Mouse (Mus musculus) embryo, embryonic 9.5 days (tissue): ENCODE data around the gene CK137956.

Experiments used
- DNase-seq: peaks from one replicate; pipeline ENCODE4 v3.0.0-alpha.2; 2017; ENCODE audit errors: extremely low spot score

The CK137956 gene

GRCm38 (mm10) chr4:127970901-127971868 is at the start of gene CK137956:
TSS of gene CK137956 (minus strand) at chr4:127970951.
- peak; percentile 22 for DNase-seq

DNA sequence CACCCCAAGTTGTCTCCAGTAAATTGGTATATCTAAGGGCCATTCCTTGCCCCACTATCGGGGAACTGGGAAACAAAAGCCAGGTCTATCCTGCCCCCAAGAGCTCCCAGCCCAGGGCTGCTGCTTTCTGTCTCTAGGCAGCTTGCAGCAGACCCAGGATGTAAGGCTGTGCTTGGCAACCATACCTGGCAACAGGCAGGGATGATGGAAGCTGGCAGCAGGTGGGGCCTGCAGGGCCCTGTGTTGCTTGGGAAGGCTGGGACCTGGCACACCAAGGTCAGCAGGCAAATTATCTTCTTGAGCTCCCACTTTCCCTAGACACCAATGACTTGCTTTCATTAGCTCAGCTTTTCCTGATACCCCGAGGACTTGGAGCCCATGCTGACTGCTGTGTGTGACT is 48.7 kb upstream of the CK137956 start:
- no peak for DNase-seq

GRCm38 (mm10) chr4:128004797-128005452 is 34.2 kb upstream of the CK137956 start:
- DNase-seq, result no peak

- no peak for DNase-seq
Measured at GRCm38 (mm10) chr4:128002638-128003101, 31.9 kb upstream of the CK137956 start.

- DNase-seq, result no peak
Measured at GRCm38 (mm10) chr4:127999281-127999680, 28.5 kb upstream of the CK137956 start.

GRCm38 (mm10) chr4:127989347-127989995 is 18.7 kb upstream of the CK137956 start:
- DNase-seq, result peak; percentile 41

- peak; percentile 8 for DNase-seq
Measured at GRCm38 (mm10) chr4:127988526-127989180, 17.9 kb upstream of the CK137956 start.

DNA sequence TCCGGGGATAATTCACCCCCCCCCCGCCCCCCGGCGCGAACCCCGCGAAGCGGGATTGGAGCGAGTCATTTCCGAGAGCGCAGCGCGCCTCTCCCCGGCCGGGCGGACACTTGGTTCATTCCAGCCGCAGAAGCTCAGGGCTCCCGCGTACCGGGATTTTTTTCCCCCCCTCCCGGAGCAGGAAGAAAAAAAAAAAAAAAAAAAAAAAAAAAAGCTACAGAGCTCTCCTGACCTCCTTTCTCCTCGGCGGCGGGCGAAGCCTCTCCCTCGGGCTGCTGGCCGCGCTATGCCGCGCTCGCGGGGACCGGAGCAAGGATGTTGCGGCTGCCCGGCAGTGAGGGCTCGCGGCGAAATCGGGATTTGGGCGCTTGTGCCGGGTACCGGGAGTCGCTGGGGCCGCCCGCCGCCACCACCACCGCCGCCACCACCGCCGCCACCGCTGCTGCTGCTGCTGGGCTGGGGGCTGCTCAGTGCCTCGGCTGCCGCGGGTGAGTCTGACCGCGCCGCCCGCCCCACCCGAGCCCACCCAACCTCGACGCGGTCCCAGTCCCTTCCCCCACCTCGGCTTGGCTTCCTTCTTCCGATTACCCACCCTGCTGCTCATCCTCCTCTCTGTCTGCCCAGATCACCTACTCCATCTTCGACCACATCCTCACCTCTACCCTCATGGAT is 17.2 kb upstream of the CK137956 start, which contains the start of gene Csmd2:
Csmd2 (plus strand) TSS at position 74 of the 672 bp plus-strand sequence.
- DNase-seq, result peak; percentile 45

- DNase-seq, result peak; percentile 25
Measured at GRCm38 (mm10) chr4:127987270-127987669, 16.5 kb upstream of the CK137956 start.

DNA sequence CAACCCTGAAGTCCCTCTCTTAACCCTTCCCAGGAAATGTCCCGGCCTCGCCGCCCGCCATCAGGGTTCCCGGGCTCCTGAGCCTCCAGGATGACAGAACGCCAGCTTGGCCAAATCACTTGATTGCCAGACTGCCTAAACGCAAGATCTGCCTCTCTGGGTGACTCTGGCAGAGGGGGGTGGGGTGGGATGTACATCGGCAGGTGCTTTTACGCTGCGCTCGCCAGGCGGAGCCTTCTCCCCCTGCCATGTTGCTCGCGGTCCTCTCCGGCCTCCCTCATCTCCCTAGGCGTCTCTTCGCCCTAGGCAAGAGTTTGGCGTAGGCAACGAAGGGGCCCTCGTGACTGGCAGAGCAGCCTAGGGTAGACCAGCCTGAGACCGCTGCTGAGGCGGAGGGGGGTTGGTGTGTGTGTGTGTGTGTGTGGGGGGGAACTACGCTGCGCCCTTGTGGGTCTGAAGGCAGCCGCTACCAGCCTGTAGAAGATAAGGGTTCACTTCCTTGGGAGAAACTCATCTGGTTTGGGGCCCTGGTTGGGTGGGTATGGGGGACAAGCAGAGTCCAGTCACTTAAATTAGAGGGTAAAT is 15.8 kb upstream of the CK137956 start:
- peak; percentile 31 for DNase-seq

- DNase-seq, result no peak
Measured at GRCm38 (mm10) chr4:127985874-127986273, 15.1 kb upstream of the CK137956 start.

DNA sequence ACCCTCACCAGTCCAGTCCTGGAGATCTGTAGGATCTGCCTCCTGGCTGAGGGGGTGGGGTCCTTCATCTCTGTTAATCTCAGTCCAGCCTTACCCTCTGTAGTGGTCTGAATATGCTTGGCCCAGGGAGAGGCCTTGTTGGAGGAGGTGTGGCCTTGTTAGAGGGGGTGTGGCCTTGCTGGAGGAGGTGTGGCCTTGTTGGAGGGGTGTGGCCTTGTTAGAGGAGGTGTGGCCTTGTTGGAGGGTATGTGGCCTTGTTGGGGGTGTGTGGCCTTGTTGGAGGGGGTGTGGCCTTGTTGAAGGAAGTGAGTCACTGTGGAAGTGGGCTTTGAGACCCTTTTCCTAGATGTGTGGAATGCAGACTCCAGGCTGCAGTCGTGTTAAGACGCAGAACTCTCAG is 13.7 kb upstream of the CK137956 start:
- no peak for DNase-seq

GRCm38 (mm10) chr4:127981125-127981524 is 10.4 kb upstream of the CK137956 start:
- DNase-seq, result no peak

GRCm38 (mm10) chr4:127972976-127973375 is 2.2 kb upstream of the CK137956 start:
- DNase-seq, result no peak

- peak; percentile 58 for DNase-seq
Measured at GRCm38 (mm10) chr4:127970018-127970421, 731 bp downstream of the CK137956 start.

GRCm38 (mm10) chr4:127969101-127969500 is 1.6 kb downstream of the CK137956 start:
- no peak for DNase-seq

- peak; percentile 8 for DNase-seq
Measured at GRCm38 (mm10) chr4:127953006-127953710, 17.6 kb downstream of the CK137956 start.

DNA sequence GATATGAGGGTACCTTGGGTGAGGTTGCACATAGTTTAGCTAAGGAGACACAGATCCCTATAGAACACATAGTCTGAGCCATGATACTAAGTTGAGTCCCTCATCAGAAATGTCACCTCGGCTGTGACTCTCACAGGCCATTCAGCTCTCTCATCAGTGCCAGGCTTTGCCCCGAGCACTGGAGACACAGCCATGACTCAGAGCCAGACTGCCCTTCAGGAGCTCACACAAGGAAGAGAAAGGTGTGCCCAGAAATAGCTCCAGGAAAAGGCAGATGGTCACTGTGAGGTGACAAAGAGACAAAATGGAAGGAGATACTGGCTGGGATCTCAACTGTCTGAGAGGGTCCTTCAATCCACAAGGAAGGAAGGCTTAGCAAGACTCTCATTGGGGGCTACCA is 23.1 kb downstream of the CK137956 start:
- no peak for DNase-seq

GRCm38 (mm10) chr4:127937474-127937873 is 33.3 kb downstream of the CK137956 start:
- DNase-seq, result no peak

DNA sequence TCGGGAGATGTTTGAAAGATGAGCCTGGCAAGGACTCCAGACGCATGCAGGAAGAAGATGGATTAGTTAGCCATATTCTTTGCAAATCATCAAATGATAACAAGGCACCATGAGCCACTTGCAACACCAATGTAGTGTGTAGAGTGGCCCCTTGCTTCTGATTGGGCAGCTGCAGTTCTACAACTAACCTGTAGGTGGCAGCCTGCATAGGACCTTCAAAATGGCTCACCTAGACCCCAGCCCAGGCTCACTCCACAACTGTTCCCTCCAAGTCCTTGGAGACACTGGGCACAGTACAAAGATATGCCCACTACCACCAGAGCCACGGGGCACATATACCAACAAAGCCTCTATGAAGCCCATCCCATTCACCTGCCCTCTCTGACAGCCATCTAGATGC is 35.4 kb downstream of the CK137956 start:
- peak; percentile 36 for DNase-seq
